Mouse (Mus musculus) ES-E14 (cell line): ENCODE measurements around the gene Otub2. TPM values are rescaled to one million over a fixed set of nuclear protein-coding genes. Genes with fewer than 3 reads are reported as not detected.
A peak's percentile ranks its signal among the peaks of the same experiment; 100 is the strongest.

Experiments used
- DNase-seq: peaks from one replicate; pipeline ENCODE4 v3.0.0-alpha.2; 2013; ENCODE audit warnings: low read depth, low spot score
- H3K27ac ChIP-seq: 2 replicates; pipeline ENCODE4 v1.5.1; 2012; ENCODE audit warnings: low read depth, mild to moderate bottlenecking, low read length, moderate library complexity, mixed read lengths; ENCODE audit not compliant: poor library complexity, insufficient read depth, severe bottlenecking
- H3K36me3 ChIP-seq: 2 replicates; pipeline ENCODE4 v1.6.1; 2012; ENCODE audit warnings: mild to moderate bottlenecking, low read length, moderate library complexity, mixed read lengths; ENCODE audit not compliant: control insufficient read depth, poor library complexity, insufficient read depth, severe bottlenecking
- H3K4me1 ChIP-seq, 2 experiments: fragments of 150-350 bp in 1 of 2; sonication (generic) in 1 of 2; 2 replicates each; pipeline ENCODE4 v1.6.1; 2012; ENCODE audit warnings: low read length in 2 of 2, mild to moderate bottlenecking in 1 of 2, mixed read lengths in 1 of 2; ENCODE audit not compliant: control insufficient read depth in 2 of 2, insufficient read depth in 2 of 2, poor library complexity in 1 of 2
- H3K4me3 ChIP-seq, 2 experiments: fragments of 150-350 bp in 1 of 2; sonication (generic) in 1 of 2; 2 replicates each; pipeline ENCODE4 v1.5.1; 2012; ENCODE audit warnings: low read length in 2 of 2, low read depth in 1 of 2, mild to moderate bottlenecking in 1 of 2, mixed read lengths in 1 of 2; ENCODE audit not compliant: insufficient read depth in 1 of 2, poor library complexity in 1 of 2, severe bottlenecking in 1 of 2
- H3K9ac ChIP-seq: 2 replicates; pipeline ENCODE4 v1.6.1; 2012; ENCODE audit warnings: low read depth, mild to moderate bottlenecking, low read length, mixed read lengths; ENCODE audit not compliant: poor library complexity, insufficient read depth, severe bottlenecking
- H3K9me3 ChIP-seq: fragments of 150-350 bp; sonication (generic); 2 replicates; pipeline ENCODE4 v1.6.1; 2012; ENCODE audit warnings: low read depth, mild to moderate bottlenecking, low read length; ENCODE audit not compliant: control insufficient read depth, insufficient read depth
- CHD2 ChIP-seq: IDR thresholded peaks from 2 replicates; pipeline ENCODE4 v1.6.1; 2014; ENCODE audit warnings: mild to moderate bottlenecking, low read depth, low read length, inconsistent platforms
- HCFC1 ChIP-seq: IDR thresholded peaks from 2 replicates; pipeline ENCODE4 v1.6.1; 2012; ENCODE audit warnings: low read length, inconsistent platforms, borderline replicate concordance; ENCODE audit not compliant: insufficient read depth
- MAFK ChIP-seq: IDR thresholded peaks from 2 replicates; pipeline ENCODE4 v1.6.1; 2014; ENCODE audit warnings: mild to moderate bottlenecking, low read depth, low read length, inconsistent platforms; ENCODE audit not compliant: insufficient read depth
- ZC3H11A ChIP-seq: IDR thresholded peaks from 2 replicates; pipeline ENCODE4 v1.6.1; 2012; ENCODE audit warnings: low read depth, mild to moderate bottlenecking, inconsistent platforms, low read length, borderline replicate concordance
- ZNF384 ChIP-seq: IDR thresholded peaks from 2 replicates; pipeline ENCODE4 v1.6.1; 2012; ENCODE audit warnings: low read depth, low read length, inconsistent platforms
- in situ Hi-C, 2 experiments: fragments of 600-800 bp; cut with MboI; formaldehyde crosslinking; loops; one replicate each; pipeline ENCODE4 v1.15.1; 2025; ENCODE audit warnings: low sequenced_read_pairs in 2 of 2, inconsistent platforms in 1 of 2; ENCODE audit not compliant: unreplicated experiment in 2 of 2
- total RNA-seq: library from RNA; depleted of rRNA; stranded (reverse); fragments of 300-350 nt; gene quantifications from 2 replicates; pipeline ENCODE4 v1.2.3, GENCODE M21; 2012

Otub2 gene
- total RNA-seq, 1 experiment, result 4.8 TPM

DNA sequence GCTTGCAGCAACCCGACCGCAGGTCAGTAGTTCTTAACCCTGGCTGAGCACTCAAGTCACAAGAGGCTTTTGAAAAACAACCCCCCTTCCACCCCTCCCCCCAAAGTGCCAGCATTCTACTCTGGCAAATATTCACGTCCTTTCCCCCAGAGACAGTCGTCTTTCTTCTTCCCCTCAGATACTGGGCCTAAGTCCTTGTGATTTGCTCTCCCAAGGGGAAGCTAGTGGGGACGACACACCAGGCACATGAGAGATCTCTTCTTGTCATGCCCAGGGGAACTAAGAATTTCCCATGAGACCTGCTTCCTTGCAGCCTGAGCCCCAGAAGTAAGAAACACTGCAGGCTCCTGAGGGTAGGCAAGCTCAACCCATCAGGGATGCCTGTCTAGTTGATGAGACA, 41.1 kb upstream of the Otub2 start:
- Histone ChIP-seq H3K9ac (no peak overlapping the region), H3K36me3 (no peaks in the 10 kb centered on the region), H3K4me3 (no peak overlapping the region), H3K27ac (no peak overlapping the region), H3K9me3 (no peaks in the 10 kb centered on the region), H3K4me1 (no peaks in the 10 kb centered on the region)
- no peak for TF ChIP-seq ZNF384
- in situ Hi-C loops, result no loop called here
- DNase-seq, result no peak

DNA sequence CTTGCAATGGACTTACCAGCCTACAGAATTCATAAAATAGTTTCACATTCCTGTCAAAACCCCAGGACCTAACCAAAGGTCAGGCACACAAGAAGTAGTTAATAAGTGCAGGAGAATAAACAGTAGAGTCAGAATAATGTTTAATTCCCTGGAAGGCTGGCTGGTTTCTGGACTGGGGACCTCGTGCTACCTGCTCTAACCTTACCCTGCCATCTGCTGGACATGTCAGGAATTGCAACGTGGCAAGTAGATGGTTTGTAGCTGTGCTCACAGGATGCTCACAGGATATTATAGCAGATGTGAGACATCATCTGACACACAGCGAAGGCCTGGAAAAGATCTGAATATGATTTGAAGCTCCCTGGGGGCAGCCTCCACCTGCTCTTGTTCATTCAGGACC, 40.0 kb upstream of the Otub2 start:
- Histone ChIP-seq H3K4me3 (no peak overlapping the region), H3K9me3 (no peaks in the 10 kb centered on the region), H3K4me1 (no peaks in the 10 kb centered on the region), H3K9ac (no peak overlapping the region), H3K36me3 (no peaks in the 10 kb centered on the region), H3K27ac (no peak overlapping the region)
- DNase-seq, result peak; percentile 69
- no peak; the same call in 1 of the 2 replicates for TF ChIP-seq ZC3H11A
- TF ChIP-seq ZNF384, result no peak
- no peak for TF ChIP-seq HCFC1
- no peak for TF ChIP-seq CHD2
- TF ChIP-seq MAFK, result no peak
- in situ Hi-C loops, result no loop called here

DNA sequence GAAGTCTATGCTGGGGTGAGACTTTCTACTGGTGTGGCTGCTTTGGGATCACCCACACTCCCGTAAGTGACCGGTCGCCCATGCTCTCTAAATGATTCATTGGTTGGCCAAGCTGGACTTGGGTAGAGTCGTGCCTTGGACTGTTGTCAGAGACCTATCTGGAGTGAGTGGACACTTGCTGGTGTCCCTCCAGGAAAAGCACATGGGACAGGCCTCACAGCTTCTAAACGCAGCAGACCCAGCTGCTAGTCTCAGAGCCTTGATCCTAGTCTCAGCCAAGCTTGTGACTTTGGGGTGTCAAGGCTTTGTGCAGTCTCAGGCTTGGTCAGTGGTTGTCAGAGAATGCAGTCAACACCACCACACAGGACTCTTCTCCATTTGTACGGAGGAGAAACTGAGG, 35.7 kb upstream of the Otub2 start:
- Histone ChIP-seq H3K4me3 (no peak overlapping the region), H3K27ac (no peak overlapping the region), H3K9me3 (no peaks in the 10 kb centered on the region), H3K36me3 (no peaks in the 10 kb centered on the region), H3K4me1 (no peaks in the 10 kb centered on the region), H3K9ac (no peak overlapping the region)
- DNase-seq, result no peak
- TF ChIP-seq MAFK, result no peak
- no peak for TF ChIP-seq ZNF384
- TF ChIP-seq ZC3H11A, result no peak
- no peak for TF ChIP-seq HCFC1
- TF ChIP-seq CHD2, result no peak
- in situ Hi-C loops, result no loop called here

GRCm38 (mm10) chr12:103353538-103353937, 34.9 kb upstream of the Otub2 start:
- Histone ChIP-seq H3K9me3 (no peaks in the 10 kb centered on the region), H3K36me3 (no peaks in the 10 kb centered on the region), H3K4me3 (no peak overlapping the region), H3K4me1 (no peaks in the 10 kb centered on the region), H3K27ac (no peak overlapping the region), H3K9ac (no peak overlapping the region)
- DNase-seq, result no peak
- TF ChIP-seq MAFK (no peak), HCFC1 (no peak)
- in situ Hi-C loops, result no loop called here

DNA sequence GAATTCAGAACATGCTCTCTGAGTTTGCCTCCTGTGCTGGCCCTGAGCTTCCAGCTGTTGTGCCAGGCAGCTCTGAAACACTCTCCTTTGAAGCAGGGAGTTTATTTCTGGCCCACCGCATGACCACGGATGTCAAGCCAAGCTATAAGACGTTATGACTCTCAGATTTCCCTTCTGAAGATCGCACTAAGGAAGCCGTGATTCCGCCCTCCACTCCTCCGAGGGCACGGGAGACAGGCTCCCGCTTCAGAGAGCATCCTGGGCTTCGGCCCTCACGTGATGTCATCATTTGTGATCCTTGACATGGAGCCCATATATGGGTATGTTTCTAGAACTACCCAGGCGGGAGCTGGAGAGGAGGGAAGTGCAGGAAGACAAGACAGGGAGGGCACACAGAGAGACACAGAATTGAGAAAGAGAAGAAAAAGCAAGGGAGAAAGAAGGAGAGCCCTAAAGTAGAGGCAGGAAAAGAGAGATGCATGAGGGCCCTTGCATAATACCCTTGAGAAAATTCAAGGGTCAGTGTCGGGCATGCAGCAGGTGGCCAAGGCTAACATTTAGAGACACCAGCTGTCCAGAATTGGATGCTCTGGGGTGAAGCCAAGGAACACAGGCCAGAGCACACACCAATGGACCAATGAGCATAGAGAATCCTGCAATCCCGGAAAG, 32.6 kb upstream of the Otub2 start, which contains the start of gene Asb2:
Gene Asb2 (minus strand): TSS at position 256 of the 669 bp plus-strand sequence.
- Histone ChIP-seq H3K4me1 (no peaks in the 10 kb centered on the region), H3K36me3 (no peaks in the 10 kb centered on the region), H3K9me3 (no peaks in the 10 kb centered on the region), H3K4me3 (no peak within 1 kb of the TSS), H3K9ac (no peak within 1 kb of the TSS), H3K27ac (no peak within 1 kb of the TSS)
- TF ChIP-seq ZC3H11A (no peak), HCFC1 (no peak), CHD2 (no peak), MAFK (no peak), ZNF384 (no peak)
- in situ Hi-C loops, result no loop called here
- DNase-seq, result no peak
